Mouse (Mus musculus) stomach, embryonic 14.5 days (tissue): Measurements from ENCODE around the gene Yap1. TPM values are rescaled to one million over a fixed set of nuclear protein-coding genes. Genes with fewer than 3 reads are reported as not detected.

Experiments
- ATAC-seq: fragments of 200-750 bp; cut with Nextera tagmentation; 2 replicates; pipeline ENCODE4 v1.8.0; 2017; ENCODE audit warnings: low read depth, moderate TSS enrichment; ENCODE audit not compliant: insufficient number of reproducible peaks, insufficient read depth, low FRiP score
- H3K27ac ChIP-seq: fragments of 300-500 bp; sonication (generic); 2 replicates; pipeline ENCODE4 v1.5.1; 2014; ENCODE audit warnings: mild to moderate bottlenecking, low read length, moderate library complexity, mixed read lengths
- H3K27me3 ChIP-seq: fragments of 300-500 bp; sonication (generic); 2 replicates; pipeline ENCODE4 v1.6.1; 2014; ENCODE audit warnings: low read length, control low read depth, mixed read lengths; ENCODE audit not compliant: control insufficient read depth, insufficient read depth
- H3K36me3 ChIP-seq: fragments of 300-500 bp; sonication (generic); 2 replicates; pipeline ENCODE4 v1.6.1; 2014; ENCODE audit warnings: mild to moderate bottlenecking, control low read depth, low read length, moderate library complexity, mixed read lengths; ENCODE audit not compliant: control insufficient read depth, insufficient read depth
- H3K4me1 ChIP-seq: fragments of 300-500 bp; sonication (generic); 2 replicates; pipeline ENCODE4 v1.6.1; 2014; ENCODE audit warnings: low read length, control low read depth, mixed read lengths; ENCODE audit not compliant: control insufficient read depth, insufficient read depth
- H3K4me2 ChIP-seq: fragments of 300-500 bp; sonication (generic); replicated peaks from 2 replicates; pipeline ENCODE4 v1.6.1; 2014; ENCODE audit warnings: low read depth, low read length, control low read depth
- H3K4me3 ChIP-seq: fragments of 300-500 bp; sonication (generic); 2 replicates; pipeline ENCODE4 v1.5.1; 2014; ENCODE audit warnings: low read depth, low read length, control low read depth
- H3K9ac ChIP-seq: fragments of 300-500 bp; sonication (generic); replicated peaks from 2 replicates; pipeline ENCODE4 v1.6.1; 2014; ENCODE audit warnings: low read depth, mild to moderate bottlenecking, control low read depth, low read length, moderate library complexity, mixed read lengths
- H3K9me3 ChIP-seq: fragments of 300-500 bp; sonication (generic); 2 replicates; pipeline ENCODE4 v1.6.1; 2016; ENCODE audit warnings: low read depth, low read length, control low read depth; ENCODE audit not compliant: control insufficient read depth
- WGBS: fragments of 180-500 bp; shearing (Covaris S2); extraction: QIAGEN DNeasy Blood & Tissue Kit; methylation state at CpG from one replicate; pipeline ENCODE4 v1.1.7; 2014; 5-methylcytosine and 5-hydroxymethylcytosine counted together
- polyA plus RNA-seq: library from polyadenylated mRNA; unstranded; fragments of >200 nt; fragmentation: Nextera tagmentation; extraction: Ambion mirVana; gene quantifications from 2 replicates; pipeline ENCODE4 v1.2.1, GENCODE M21; 2014

The Yap1 gene
- polyA plus RNA-seq, 1 experiment from 2014 or later = 35.1 TPM

DNA sequence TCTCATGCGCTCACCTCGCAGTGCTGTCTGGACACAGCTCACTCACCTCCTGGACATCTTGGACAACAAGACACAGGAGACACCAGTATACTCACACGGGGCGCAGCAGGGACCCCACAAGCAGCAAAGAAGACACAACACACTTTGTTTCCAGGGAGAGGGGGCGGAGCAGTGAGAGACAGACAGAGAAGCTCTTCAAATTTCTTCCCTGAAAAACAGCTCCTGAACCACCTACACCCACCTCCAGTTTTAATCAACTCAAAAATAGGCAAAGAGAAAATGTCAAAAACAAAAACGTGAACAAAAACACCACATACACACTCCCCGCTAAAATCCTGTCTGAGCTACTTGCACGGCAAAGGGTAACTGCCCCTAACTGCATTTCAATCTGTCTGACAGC is 48.0 kb downstream of the Yap1 start:
- 91% methylated on average over 8 of the region's 8 CpGs for WGBS
- no peaks in the 10 kb centered on the region for H3K27me3 ChIP-seq

DNA sequence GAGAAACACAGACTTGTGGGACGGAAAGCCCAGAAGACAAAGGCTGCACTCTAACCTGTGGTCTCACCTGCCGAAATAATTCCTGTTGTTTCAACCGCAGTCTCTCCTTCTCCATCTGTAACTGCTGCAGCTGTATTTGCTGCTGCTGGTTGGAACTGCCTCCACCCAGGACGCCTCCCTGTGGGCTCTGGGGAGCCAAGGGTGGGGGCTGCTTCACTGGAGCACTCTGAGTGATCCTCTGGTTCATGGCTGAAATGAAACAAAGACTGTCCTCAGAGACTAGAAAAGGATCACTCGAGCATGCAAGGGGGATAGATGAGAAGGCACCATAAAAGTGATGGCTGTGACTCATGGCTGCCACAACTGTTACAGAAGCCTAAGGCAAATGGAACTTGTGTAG is 51.5 kb downstream of the Yap1 start:
- H3K9ac ChIP-seq = no peak overlapping the region
- no peak overlapping the region for H3K4me3 ChIP-seq
- WGBS = 91% methylated on average over 5 of the region's 5 CpGs
- H3K36me3 ChIP-seq = peaks cover 32% of the 10 kb centered on the region
- H3K4me2 ChIP-seq = no peak overlapping the region
- no peak for ATAC-seq
- no peaks in the 10 kb centered on the region for H3K27me3 ChIP-seq
- no peaks in the 10 kb centered on the region for H3K9me3 ChIP-seq
- H3K27ac ChIP-seq = no peak overlapping the region
- no peaks in the 10 kb centered on the region for H3K4me1 ChIP-seq

More for the DNA sequence above, 48.0 kb downstream of the Yap1 start:
- no peak for ATAC-seq
- Histone ChIP-seq H3K36me3 (peaks cover 11% of the 10 kb centered on the region), H3K4me3 (no peak overlapping the region), H3K4me2 (no peak overlapping the region), H3K9me3 (no peaks in the 10 kb centered on the region), H3K27ac (no peak overlapping the region), H3K4me1 (peaks cover 16% of the 10 kb centered on the region; the same call in 1 of the 2 replicates), H3K9ac (no peak overlapping the region)

DNA sequence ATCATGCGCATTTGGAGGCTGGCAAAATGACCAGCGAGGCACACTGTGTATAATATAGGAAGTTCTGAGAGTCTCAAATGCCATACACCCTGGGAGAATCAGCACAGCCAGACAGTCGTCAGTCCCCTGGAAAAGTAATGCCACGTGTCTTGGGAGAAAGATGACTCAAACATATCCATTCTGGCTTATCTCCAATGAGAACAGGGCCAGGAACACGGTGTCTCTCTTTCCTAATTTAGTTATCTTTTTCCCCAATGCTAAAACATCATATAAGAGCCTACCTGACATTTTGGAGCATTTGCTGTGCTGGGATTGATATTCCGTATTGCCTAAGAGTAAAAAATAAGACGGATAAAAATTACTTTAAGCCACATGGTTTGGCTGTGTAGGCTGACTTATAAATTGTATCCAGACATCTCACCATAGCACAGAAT is 54.2 kb downstream of the Yap1 start:
- ATAC-seq = no peak
- Histone ChIP-seq H3K9ac (no peak overlapping the region), H3K9me3 (no peaks in the 10 kb centered on the region), H3K27me3 (no peaks in the 10 kb centered on the region), H3K27ac (no peak overlapping the region), H3K4me1 (no peaks in the 10 kb centered on the region), H3K4me2 (no peak overlapping the region), H3K4me3 (no peak overlapping the region), H3K36me3 (peaks cover 40% of the 10 kb centered on the region)
- WGBS = 81% methylated on average over 7 of the region's 7 CpGs

DNA sequence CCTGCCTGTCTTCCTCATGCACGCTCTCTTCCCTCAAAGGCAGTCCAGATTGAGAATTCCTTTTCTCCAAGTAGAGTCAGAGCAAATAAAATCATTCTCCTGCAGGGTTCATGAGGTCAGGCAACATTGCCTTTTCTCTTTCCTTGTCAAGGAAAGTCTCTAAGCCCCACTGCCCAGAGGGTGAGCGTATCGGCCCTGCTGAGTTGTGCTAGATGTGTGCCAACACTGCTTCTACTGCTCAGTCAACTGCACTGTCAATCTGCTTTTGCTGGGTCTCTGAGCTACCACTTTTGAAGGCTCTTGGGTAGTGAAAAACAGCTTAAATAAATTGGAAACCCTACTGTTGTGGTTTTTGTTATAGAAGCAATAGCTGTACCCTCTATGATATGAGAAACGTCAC is 56.5 kb downstream of the Yap1 start:
- no peak overlapping the region for H3K27ac ChIP-seq
- no peak overlapping the region for H3K4me3 ChIP-seq
- 91% methylated on average over 4 of the region's 4 CpGs for WGBS
- H3K9ac ChIP-seq = no peak overlapping the region
- H3K36me3 ChIP-seq = peaks cover 47% of the 10 kb centered on the region
- no peaks in the 10 kb centered on the region for H3K27me3 ChIP-seq
- H3K4me1 ChIP-seq = no peaks in the 10 kb centered on the region
- no peak for ATAC-seq
- no peaks in the 10 kb centered on the region for H3K9me3 ChIP-seq
- H3K4me2 ChIP-seq = no peak overlapping the region

- Histone ChIP-seq H3K27ac (no peak overlapping the region), H3K9ac (no peak overlapping the region), H3K4me2 (no peak overlapping the region), H3K4me3 (no peak overlapping the region), H3K36me3 (peaks cover 32% of the 10 kb centered on the region), H3K4me1 (no peaks in the 10 kb centered on the region), H3K27me3 (no peaks in the 10 kb centered on the region), H3K9me3 (no peaks in the 10 kb centered on the region)
- 87% methylated on average over 7 of the region's 7 CpGs for WGBS
- ATAC-seq = no peak
Observed at GRCm38 (mm10) chr9:7943796-7944462, 60.5 kb downstream of the Yap1 start.

GRCm38 (mm10) chr9:7942701-7943100 is 61.7 kb downstream of the Yap1 start:
- ATAC-seq = no peak
- H3K27me3 ChIP-seq = no peaks in the 10 kb centered on the region
- H3K4me1 ChIP-seq = no peaks in the 10 kb centered on the region
- H3K4me3 ChIP-seq = no peak overlapping the region
- no peak overlapping the region for H3K27ac ChIP-seq
- H3K9ac ChIP-seq = no peak overlapping the region
- H3K36me3 ChIP-seq = peaks cover 32% of the 10 kb centered on the region
- no peaks in the 10 kb centered on the region for H3K9me3 ChIP-seq
- no peak overlapping the region for H3K4me2 ChIP-seq
- 91% methylated on average over 8 of the region's 8 CpGs for WGBS

DNA sequence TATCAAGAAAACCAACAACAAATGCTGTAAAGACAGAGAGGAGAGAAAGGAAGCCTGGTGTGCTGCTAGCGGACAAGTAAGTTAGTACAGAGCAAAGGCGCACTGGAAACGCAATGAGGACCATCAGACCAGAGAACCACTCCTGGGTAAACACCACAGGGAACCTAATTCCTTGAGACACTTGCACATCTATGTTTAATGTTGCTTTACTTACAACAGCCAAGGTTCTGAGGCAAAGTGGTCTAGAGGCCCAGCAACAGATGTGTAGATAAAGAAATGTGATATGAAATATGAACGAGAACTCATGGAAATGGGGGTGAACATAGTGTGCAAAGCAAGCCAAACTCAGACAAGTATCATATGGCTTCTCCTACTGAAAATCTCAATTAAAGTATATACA is 64.3 kb downstream of the Yap1 start:
- 94% methylated on average over 4 of the region's 4 CpGs for WGBS
- H3K9me3 ChIP-seq = no peaks in the 10 kb centered on the region
- H3K4me2 ChIP-seq = no peak overlapping the region
- H3K4me3 ChIP-seq = no peak overlapping the region
- no peaks in the 10 kb centered on the region for H3K27me3 ChIP-seq
- ATAC-seq = no peak
- H3K4me1 ChIP-seq = no peaks in the 10 kb centered on the region
- no peak overlapping the region for H3K9ac ChIP-seq
- no peak overlapping the region for H3K27ac ChIP-seq
- peaks cover 47% of the 10 kb centered on the region for H3K36me3 ChIP-seq

DNA sequence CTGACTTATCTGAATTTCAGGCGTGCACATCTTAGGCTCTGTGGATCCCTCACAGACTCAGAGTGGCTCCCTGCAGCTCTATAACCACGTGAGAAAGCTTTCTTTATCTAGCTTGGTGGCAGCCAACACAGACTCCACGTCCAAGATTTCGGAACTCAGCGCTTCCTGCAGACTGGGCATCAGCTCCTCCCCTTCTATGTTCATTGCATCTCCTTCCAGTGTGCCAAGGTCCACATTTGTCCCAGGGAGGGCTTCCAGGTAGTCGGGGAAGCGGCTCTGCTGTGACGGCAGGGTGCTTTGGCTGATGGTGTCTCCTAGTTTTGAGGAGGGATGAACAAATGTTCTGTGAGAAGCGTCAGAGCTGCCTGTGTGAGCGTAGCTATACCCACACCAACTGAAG is 70.0 kb downstream of the Yap1 start:
- Histone ChIP-seq H3K27me3 (no peaks in the 10 kb centered on the region), H3K4me2 (no peak overlapping the region), H3K9me3 (peaks cover 18% of the 10 kb centered on the region; the same call in 1 of the 2 replicates), H3K9ac (no peak overlapping the region), H3K27ac (no peak overlapping the region), H3K4me1 (no peaks in the 10 kb centered on the region), H3K36me3 (peaks cover 79% of the 10 kb centered on the region), H3K4me3 (no peak overlapping the region)
- 96% methylated on average over 10 of the region's 10 CpGs for WGBS
- no peak for ATAC-seq

DNA sequence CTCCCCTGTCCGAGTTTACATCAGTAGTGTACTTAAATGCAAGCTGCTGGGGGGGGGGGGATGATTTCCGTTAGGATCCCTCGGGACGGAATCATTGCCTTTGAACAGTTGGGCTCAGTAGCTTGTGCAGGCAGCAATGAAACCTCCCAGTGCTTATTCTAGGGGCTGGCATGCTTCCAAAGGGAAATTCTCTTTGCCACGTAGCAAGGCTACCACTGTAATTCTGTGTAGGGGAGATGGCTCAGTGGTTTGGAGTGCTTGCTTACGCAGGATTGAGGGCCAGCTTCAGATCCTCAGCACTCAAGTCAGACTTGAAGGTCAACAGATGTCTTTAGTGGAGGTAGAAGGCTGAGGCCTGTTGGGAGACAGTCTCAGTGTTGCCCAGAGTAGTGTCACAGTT is 74.8 kb downstream of the Yap1 start:
- Histone ChIP-seq H3K9me3 (peaks cover 18% of the 10 kb centered on the region; the same call in 1 of the 2 replicates), H3K36me3 (peaks cover 44% of the 10 kb centered on the region), H3K27me3 (no peaks in the 10 kb centered on the region), H3K4me1 (no peaks in the 10 kb centered on the region), H3K27ac (no peak overlapping the region), H3K9ac (no peak overlapping the region), H3K4me3 (no peak overlapping the region), H3K4me2 (no peak overlapping the region)
- no peak for ATAC-seq
- 62% methylated on average over 6 of the region's 6 CpGs for WGBS
